Mouse (Mus musculus) hindbrain, embryonic 13.5 days (tissue): Measurements from ENCODE around the gene Tnf. TPM values are rescaled to one million over a fixed set of nuclear protein-coding genes. Genes with fewer than 3 reads are reported as not detected.

Experiments
- ATAC-seq: fragments of 200-750 bp; cut with Nextera tagmentation; 2 replicates; pipeline ENCODE4 v1.8.0; 2017; ENCODE audit warnings: moderate TSS enrichment; ENCODE audit not compliant: low FRiP score
- H3K27ac ChIP-seq: fragments of 300-500 bp; sonication (generic); 2 replicates; pipeline ENCODE4 v1.5.1; 2015; ENCODE audit warnings: inconsistent platforms, mild to moderate bottlenecking, moderate library complexity
- H3K27me3 ChIP-seq: fragments of 300-500 bp; sonication (generic); 2 replicates; pipeline ENCODE4 v1.6.1; 2015; ENCODE audit warnings: mild to moderate bottlenecking, inconsistent platforms
- H3K36me3 ChIP-seq: fragments of 300-500 bp; sonication (generic); 2 replicates; pipeline ENCODE4 v1.6.1; 2015; ENCODE audit warnings: mild to moderate bottlenecking, inconsistent platforms
- H3K4me1 ChIP-seq: fragments of 300-500 bp; sonication (generic); replicated peaks from 2 replicates; pipeline ENCODE4 v1.6.1; 2015; ENCODE audit warnings: inconsistent platforms
- H3K4me2 ChIP-seq: fragments of 300-500 bp; sonication (generic); 2 replicates; pipeline ENCODE4 v1.6.1; 2015; ENCODE audit warnings: inconsistent platforms, mild to moderate bottlenecking, moderate library complexity
- H3K4me3 ChIP-seq: fragments of 300-500 bp; sonication (generic); 2 replicates; pipeline ENCODE4 v1.5.1; 2015; ENCODE audit warnings: mild to moderate bottlenecking, inconsistent platforms
- H3K9ac ChIP-seq: fragments of 300-500 bp; sonication (generic); 2 replicates; pipeline ENCODE4 v1.6.1; 2015; ENCODE audit warnings: mild to moderate bottlenecking, inconsistent platforms
- H3K9me3 ChIP-seq: fragments of 300-500 bp; sonication (generic); 2 replicates; pipeline ENCODE4 v1.6.1; 2016; ENCODE audit warnings: inconsistent platforms
- WGBS: fragments of 180-500 bp; shearing (Covaris S2); methylation state at CpG from one replicate; pipeline ENCODE4 v1.1.7; 2015; 5-methylcytosine and 5-hydroxymethylcytosine counted together
- polyA plus RNA-seq: library from polyadenylated mRNA; unstranded; fragments of >200 nt; fragmentation: Nextera tagmentation; extraction: Ambion mirVana; gene quantifications from 2 replicates; pipeline ENCODE4 v1.2.1, GENCODE M21; 2015

Tnf gene
- polyA plus RNA-seq, 1 experiment from 2014 or later: not detected

- Histone ChIP-seq H3K27me3 (peaks cover 50% of the 10 kb centered on the region), H3K9me3 (no peaks in the 10 kb centered on the region), H3K36me3 (no peaks in the 10 kb centered on the region), H3K4me2 (peak within 1 kb of the TSS; percentile 65), H3K4me3 (peak within 1 kb of the TSS; percentile 40; the same call in 1 of the 2 replicates), H3K4me1 (peaks cover 18% of the 10 kb centered on the region), H3K27ac (no peak within 1 kb of the TSS), H3K9ac (no peak within 1 kb of the TSS; the same call in 1 of the 2 replicates)
- 72% methylated on average over 28 of the region's 28 CpGs for WGBS
- ATAC-seq: no peak
Measured at GRCm38 (mm10) chr17:35193881-35194843, 7.6 kb downstream of the Tnf start, which contains the start of gene Ltb. Ltb (plus strand) TSS chr17:35194439.

GRCm38 (mm10) chr17:35192924-35193323 is 8.9 kb downstream of the Tnf start:
- 84% methylated on average over 5 of the region's 5 CpGs for WGBS
- H3K27ac ChIP-seq: no peak overlapping the region

DNA sequence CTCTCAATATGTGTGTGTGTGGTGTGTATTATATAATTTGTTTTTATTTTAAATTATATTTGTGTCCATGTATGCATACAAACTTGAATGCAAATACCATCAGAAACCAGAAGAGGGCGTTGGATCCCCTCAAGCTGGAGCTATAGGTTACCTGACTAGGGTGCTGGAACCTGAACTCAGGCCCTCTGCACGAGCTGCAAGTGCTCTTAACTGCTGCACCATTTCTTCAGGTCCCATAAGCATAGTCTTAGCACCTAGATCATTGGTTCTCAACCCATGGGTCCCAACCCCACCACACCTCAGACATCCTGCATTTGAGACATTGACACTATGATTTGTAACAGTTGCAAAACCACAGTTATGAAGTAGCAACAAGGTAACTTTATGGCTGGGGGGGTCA is 10.1 kb downstream of the Tnf start:
- Histone ChIP-seq H3K4me1 (peaks cover 18% of the 10 kb centered on the region), H3K36me3 (no peaks in the 10 kb centered on the region), H3K9ac (no peak overlapping the region), H3K4me2 (no peak overlapping the region), H3K27ac (no peak overlapping the region), H3K9me3 (no peaks in the 10 kb centered on the region), H3K27me3 (peaks cover 33% of the 10 kb centered on the region), H3K4me3 (no peak overlapping the region)
- ATAC-seq: no peak
- WGBS: 52% methylated on average over 2 of the region's 2 CpGs

More at GRCm38 (mm10) chr17:35192924-35193323, 8.9 kb downstream of the Tnf start:
- Histone ChIP-seq H3K27me3 (peaks cover 41% of the 10 kb centered on the region), H3K4me3 (no peak overlapping the region), H3K9ac (no peak overlapping the region), H3K4me1 (peaks cover 18% of the 10 kb centered on the region), H3K4me2 (no peak overlapping the region), H3K9me3 (no peaks in the 10 kb centered on the region), H3K36me3 (no peaks in the 10 kb centered on the region)
- ATAC-seq: no peak

DNA sequence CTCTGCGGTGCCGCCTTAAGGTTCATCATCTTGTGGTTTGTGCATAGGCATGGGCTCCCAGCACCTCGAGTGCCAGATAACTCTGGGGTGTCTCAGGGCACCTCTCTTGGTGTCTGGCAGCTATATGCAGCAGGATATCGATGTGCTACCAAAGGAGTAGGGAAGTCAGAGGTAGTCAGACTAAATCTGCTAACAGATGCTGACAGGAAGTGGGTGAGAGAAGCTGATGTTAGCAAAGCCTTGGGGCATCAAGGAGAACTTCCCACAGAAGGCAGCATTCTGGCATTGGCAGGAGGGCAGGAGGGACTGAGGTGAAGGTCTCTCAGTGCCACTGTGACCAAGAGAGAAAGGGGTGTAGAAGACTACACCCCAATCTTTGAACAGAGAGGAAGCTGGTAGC is 11.7 kb downstream of the Tnf start:
- 77% methylated on average over 4 of the region's 4 CpGs for WGBS
- ATAC-seq: no peak

GRCm38 (mm10) chr17:35189186-35189585 is 12.6 kb downstream of the Tnf start:
- Histone ChIP-seq H3K4me2 (no peak overlapping the region), H3K4me3 (no peak overlapping the region), H3K27me3 (peaks cover 7% of the 10 kb centered on the region), H3K4me1 (peaks cover 8% of the 10 kb centered on the region; the same call in 1 of the 2 replicates), H3K36me3 (no peaks in the 10 kb centered on the region), H3K9me3 (no peaks in the 10 kb centered on the region), H3K27ac (no peak overlapping the region), H3K9ac (no peak overlapping the region)
- ATAC-seq: no peak
- 57% methylated on average over 1 of the region's 1 CpGs for WGBS

More for the DNA sequence above, 11.7 kb downstream of the Tnf start:
- Histone ChIP-seq H3K36me3 (no peaks in the 10 kb centered on the region), H3K4me2 (no peak overlapping the region), H3K27ac (no peak overlapping the region), H3K9ac (no peak overlapping the region), H3K9me3 (no peaks in the 10 kb centered on the region), H3K4me1 (peaks cover 15% of the 10 kb centered on the region), H3K27me3 (peaks cover 17% of the 10 kb centered on the region), H3K4me3 (no peak overlapping the region)

GRCm38 (mm10) chr17:35187959-35188610 is 13.7 kb downstream of the Tnf start, which contains the start of gene Lst1:
Lst1 (minus strand) TSS chr17:35188439.
- H3K27me3 ChIP-seq: no peaks in the 10 kb centered on the region
- H3K9me3 ChIP-seq: no peaks in the 10 kb centered on the region
- H3K4me2 ChIP-seq: no peak within 1 kb of the TSS
- no peak within 1 kb of the TSS for H3K27ac ChIP-seq
- ATAC-seq: no peak
- no peaks in the 10 kb centered on the region for H3K36me3 ChIP-seq
- H3K4me3 ChIP-seq: no peak within 1 kb of the TSS
- no peak within 1 kb of the TSS for H3K9ac ChIP-seq
- H3K4me1 ChIP-seq: peaks cover 8% of the 10 kb centered on the region; the same call in 1 of the 2 replicates
- WGBS: 81% methylated on average over 7 of the region's 7 CpGs

GRCm38 (mm10) chr17:35187345-35187744 is 14.5 kb downstream of the Tnf start:
- no peak overlapping the region for H3K9ac ChIP-seq
- H3K27ac ChIP-seq: no peak overlapping the region
- H3K4me1 ChIP-seq: peaks cover 8% of the 10 kb centered on the region; the same call in 1 of the 2 replicates
- H3K4me3 ChIP-seq: no peak overlapping the region
- no peaks in the 10 kb centered on the region for H3K36me3 ChIP-seq
- H3K27me3 ChIP-seq: no peaks in the 10 kb centered on the region
- no peak for ATAC-seq
- H3K9me3 ChIP-seq: no peaks in the 10 kb centered on the region
- 74% methylated on average over 4 of the region's 4 CpGs for WGBS
- H3K4me2 ChIP-seq: no peak overlapping the region

DNA sequence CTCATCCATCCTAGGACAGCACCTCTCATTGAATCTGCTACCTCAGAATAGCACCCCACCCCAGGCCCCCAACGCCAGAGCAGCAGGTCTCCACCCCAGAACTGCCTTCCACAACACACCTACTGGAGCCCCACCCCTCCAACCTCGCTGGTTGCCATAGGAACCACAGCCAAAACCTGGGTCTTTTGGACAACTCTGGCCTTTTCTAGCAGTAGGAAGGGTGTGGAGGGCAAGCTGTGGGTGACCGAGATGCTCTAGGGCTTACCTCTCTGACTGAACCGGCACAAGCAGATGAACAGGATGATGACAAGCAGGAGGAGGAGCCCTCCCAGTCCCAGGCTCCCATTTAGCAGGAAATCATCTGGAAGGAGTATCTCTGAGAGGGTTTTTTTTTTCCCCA is 15.1 kb downstream of the Tnf start:
- peak overlapping the region; percentile 26; the same call in 1 of the 2 replicates for H3K4me3 ChIP-seq

GRCm38 (mm10) chr17:35185639-35186611 is 15.9 kb downstream of the Tnf start:
- peaks cover 8% of the 10 kb centered on the region; the same call in 1 of the 2 replicates for H3K4me1 ChIP-seq
- peak overlapping the region; percentile 46; the same call in 1 of the 2 replicates for H3K9ac ChIP-seq
- H3K27me3 ChIP-seq: no peaks in the 10 kb centered on the region
- 2% methylated on average over 17 of the region's 18 CpGs for WGBS
- peak overlapping the region; percentile 26 for H3K4me3 ChIP-seq
- no peaks in the 10 kb centered on the region for H3K9me3 ChIP-seq
- no peaks in the 10 kb centered on the region for H3K36me3 ChIP-seq
- 0 out of 2 replicates have a peak, but pooled peaks have one; percentile 46 for ATAC-seq
- peak overlapping the region; percentile 49 for H3K4me2 ChIP-seq
- H3K27ac ChIP-seq: peak overlapping the region; percentile 70; the same call in 1 of the 2 replicates

More for the DNA sequence above, 15.1 kb downstream of the Tnf start:
- no peak for ATAC-seq
- WGBS: 1% methylated on average over 4 of the region's 4 CpGs
- no peaks in the 10 kb centered on the region for H3K27me3 ChIP-seq
- no peaks in the 10 kb centered on the region for H3K9me3 ChIP-seq
- no peaks in the 10 kb centered on the region for H3K36me3 ChIP-seq
- H3K4me2 ChIP-seq: peak overlapping the region; percentile 49
- H3K27ac ChIP-seq: peak overlapping the region; percentile 70; the same call in 1 of the 2 replicates
- peaks cover 8% of the 10 kb centered on the region; the same call in 1 of the 2 replicates for H3K4me1 ChIP-seq
- H3K9ac ChIP-seq: no peak overlapping the region

GRCm38 (mm10) chr17:35180093-35180492 is 21.7 kb downstream of the Tnf start:
- Histone ChIP-seq H3K36me3 (no peaks in the 10 kb centered on the region), H3K4me1 (no peaks in the 10 kb centered on the region), H3K27me3 (no peaks in the 10 kb centered on the region), H3K9ac (no peak overlapping the region), H3K27ac (no peak overlapping the region), H3K4me3 (no peak overlapping the region), H3K4me2 (no peak overlapping the region), H3K9me3 (no peaks in the 10 kb centered on the region)
- no peak for ATAC-seq
- WGBS: 93% methylated on average over 5 of the region's 5 CpGs

GRCm38 (mm10) chr17:35178528-35178927 is 23.3 kb downstream of the Tnf start:
- Histone ChIP-seq H3K9me3 (no peaks in the 10 kb centered on the region), H3K4me1 (no peaks in the 10 kb centered on the region), H3K9ac (no peak overlapping the region), H3K4me3 (no peak overlapping the region), H3K27ac (no peak overlapping the region), H3K4me2 (no peak overlapping the region), H3K36me3 (no peaks in the 10 kb centered on the region), H3K27me3 (no peaks in the 10 kb centered on the region)
- ATAC-seq: no peak
- WGBS: 14% methylated on average over 5 of the region's 5 CpGs
